Mouse (Mus musculus) bone marrow macrophage, adult 2 months (primary cell): ENCODE data around the gene Irak3. TPM values are rescaled to one million over a fixed set of nuclear protein-coding genes. Genes with fewer than 3 reads are reported as not detected.

Experiments used
- H3K27ac ChIP-seq: 2 replicates; pipeline ENCODE4 v1.5.1; 2012; ENCODE audit warnings: low read depth, low read length; ENCODE audit not compliant: insufficient read depth
- H3K4me1 ChIP-seq: 2 replicates; pipeline ENCODE4 v1.6.1; 2012; ENCODE audit warnings: low read length; ENCODE audit not compliant: control insufficient read depth, insufficient read depth
- H3K4me3 ChIP-seq: 2 replicates; pipeline ENCODE4 v1.5.1; 2012; ENCODE audit warnings: mild to moderate bottlenecking, low read length, moderate library complexity; ENCODE audit not compliant: insufficient read depth
- CTCF ChIP-seq: IDR thresholded peaks from 2 replicates; pipeline ENCODE4 v1.5.1; 2012; ENCODE audit warnings: low read depth, mild to moderate bottlenecking, low read length, moderate library complexity
- POLR2A ChIP-seq: IDR thresholded peaks from 2 replicates; pipeline ENCODE4 v1.6.1; 2012; ENCODE audit warnings: mild to moderate bottlenecking, low read depth, low read length, borderline replicate concordance
- polyA plus RNA-seq: library from polyadenylated mRNA; stranded (reverse); fragments of >200 nt; gene quantifications from 2 replicates; pipeline ENCODE4 v1.2.4, GENCODE M21; 2012; ENCODE audit not compliant: missing spikeins, insufficient read depth, insufficient read length

Gene Irak3
- polyA plus RNA-seq, 1 experiment = 80.3 TPM

DNA sequence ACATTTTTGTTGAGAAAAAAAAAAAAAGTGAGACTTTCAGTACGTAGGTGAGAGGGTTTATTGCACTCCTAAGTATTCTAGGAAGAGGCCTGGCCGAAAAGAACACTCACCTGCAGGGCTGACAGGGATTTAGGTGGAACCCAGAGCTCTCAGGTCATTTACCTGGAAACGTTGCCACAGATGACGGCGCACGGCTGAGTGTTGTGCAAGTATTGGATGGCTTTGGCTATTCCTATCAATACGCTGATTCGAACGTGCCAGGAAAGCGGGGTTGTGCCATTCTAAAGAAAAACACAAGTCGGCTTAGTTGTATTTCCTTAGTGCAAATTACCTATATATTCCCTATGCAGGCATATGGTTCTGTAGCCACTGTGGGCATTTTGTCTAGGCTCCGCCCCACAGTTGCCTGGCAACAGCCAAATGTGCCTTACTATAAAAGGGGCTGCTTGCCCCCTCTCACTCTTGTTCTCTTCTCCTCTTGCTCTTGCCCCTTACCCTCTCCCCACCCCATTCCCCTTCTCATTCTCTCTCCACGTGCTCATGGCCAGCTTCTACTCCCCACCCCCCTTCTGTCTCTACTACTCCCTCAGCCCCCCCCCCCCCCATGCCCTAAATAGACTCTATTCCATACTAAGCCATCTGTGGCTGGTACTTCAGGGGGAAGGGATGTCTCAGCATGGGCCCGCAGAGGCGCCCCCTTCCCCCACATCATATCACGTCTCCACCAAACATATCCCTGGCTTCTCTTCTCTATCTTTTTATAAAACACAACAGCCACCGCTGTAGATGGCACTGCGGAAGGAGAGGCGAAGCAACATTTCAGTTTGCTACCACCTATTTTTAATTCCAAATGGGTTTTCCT lies 36.8 kb downstream of the Irak3 start:
- Histone ChIP-seq H3K27ac (peak overlapping the region; percentile 12; the same call in 1 of the 2 replicates), H3K4me3 (no peak overlapping the region), H3K4me1 (peaks cover 31% of the 10 kb centered on the region)
- TF ChIP-seq POLR2A (no peak), CTCF (no peak)

GRCm38 (mm10) chr10:120163490-120163889 lies 38.4 kb downstream of the Irak3 start:
- TF ChIP-seq POLR2A (no peak), CTCF (no peak)
- Histone ChIP-seq H3K27ac (peak overlapping the region; percentile 92), H3K4me3 (no peak overlapping the region), H3K4me1 (peaks cover 31% of the 10 kb centered on the region)

DNA sequence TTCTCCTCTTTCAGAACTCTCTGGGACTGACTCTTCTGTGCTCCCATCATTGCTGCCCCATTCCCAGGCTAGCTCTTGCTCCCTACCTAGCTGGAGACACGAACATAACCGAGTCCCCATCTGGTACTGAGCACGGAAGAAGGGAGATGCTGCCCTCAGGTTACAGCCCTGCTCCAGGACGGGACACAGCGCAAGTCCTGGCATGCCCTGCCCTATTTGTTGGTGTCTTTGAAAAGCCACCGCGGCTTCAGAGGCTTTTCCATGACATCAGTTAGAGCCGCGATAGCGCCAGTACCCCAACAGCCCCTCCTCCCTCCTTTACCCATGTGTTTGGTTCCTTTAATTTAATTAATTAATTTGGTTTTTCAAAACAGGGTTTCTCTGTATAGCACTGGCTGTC lies 39.1 kb downstream of the Irak3 start:
- peak overlapping the region; percentile 79 for H3K27ac ChIP-seq
- TF ChIP-seq POLR2A = no peak
- no peak for TF ChIP-seq CTCF
- peaks cover 31% of the 10 kb centered on the region for H3K4me1 ChIP-seq
- H3K4me3 ChIP-seq = no peak overlapping the region

DNA sequence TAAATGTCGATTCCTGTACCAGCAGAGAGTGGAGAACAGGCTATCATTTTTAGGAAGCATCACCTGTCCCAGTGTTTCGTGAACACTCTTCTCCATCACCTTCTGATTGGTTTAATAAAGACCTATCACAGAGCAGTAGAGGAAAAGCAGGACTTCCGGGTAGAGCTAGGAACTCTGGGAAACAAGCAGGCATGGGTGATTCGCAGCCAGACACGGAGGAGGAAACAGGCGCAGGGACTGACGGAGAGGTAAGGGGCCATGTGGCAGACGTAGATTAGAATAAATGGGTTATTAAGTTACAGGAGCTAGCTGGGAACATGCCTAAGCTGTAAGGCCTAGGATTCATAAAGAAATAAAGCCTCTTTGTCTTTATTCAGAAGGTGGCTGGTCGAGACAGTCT lies 41.4 kb downstream of the Irak3 start:
- Histone ChIP-seq H3K4me3 (no peak overlapping the region), H3K4me1 (peaks cover 24% of the 10 kb centered on the region), H3K27ac (no peak overlapping the region)
- TF ChIP-seq POLR2A (no peak), CTCF (no peak)

DNA sequence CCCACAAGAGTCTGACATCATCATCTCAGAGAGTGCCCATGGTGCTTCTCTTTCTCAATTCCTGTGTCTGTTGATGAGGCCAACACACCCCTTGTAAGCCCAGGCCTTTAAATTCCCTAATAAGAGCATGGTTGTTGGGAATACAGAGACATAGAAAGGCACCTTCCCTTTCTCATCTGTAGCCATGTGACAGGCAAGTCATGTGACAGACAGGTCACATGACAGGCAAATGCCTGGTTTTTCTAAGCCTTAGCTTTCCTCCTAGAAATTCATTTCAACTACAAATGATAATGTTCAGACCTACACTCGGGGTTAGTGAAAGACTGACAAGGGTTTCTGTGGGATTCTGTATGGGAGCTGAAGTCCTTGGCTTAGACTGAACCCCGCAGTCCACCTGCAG lies 48.0 kb downstream of the Irak3 start:
- Histone ChIP-seq H3K4me1 (peaks cover 20% of the 10 kb centered on the region), H3K4me3 (no peak overlapping the region), H3K27ac (peak overlapping the region; percentile 7; the same call in 1 of the 2 replicates)
- TF ChIP-seq CTCF (no peak), POLR2A (no peak)

DNA sequence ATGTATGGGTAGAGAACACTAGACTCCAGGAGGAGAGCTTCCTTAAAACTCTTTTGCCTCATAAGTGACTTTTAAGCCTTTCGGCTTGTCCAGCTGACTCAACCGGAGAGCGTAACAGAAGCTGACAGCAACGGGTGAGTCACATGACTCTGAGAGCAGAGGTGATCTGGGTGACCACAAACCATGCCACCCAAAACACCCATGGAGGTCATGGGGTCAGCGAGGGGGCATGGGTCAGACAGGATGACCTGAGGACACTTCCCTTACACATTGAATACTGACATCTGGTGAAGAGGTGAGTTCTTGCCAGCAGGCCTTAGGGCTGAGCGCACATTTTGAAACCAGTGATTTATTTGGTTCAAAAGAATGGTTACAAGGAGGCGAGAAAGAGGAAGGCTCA lies 50.3 kb downstream of the Irak3 start:
- Histone ChIP-seq H3K4me3 (no peak overlapping the region), H3K4me1 (peaks cover 20% of the 10 kb centered on the region), H3K27ac (no peak overlapping the region)
- no peak for TF ChIP-seq POLR2A
- no peak for TF ChIP-seq CTCF

- peaks cover 33% of the 10 kb centered on the region for H3K4me1 ChIP-seq
- peak overlapping the region; percentile 95 for H3K27ac ChIP-seq
- peak overlapping the region; percentile 38 for H3K4me3 ChIP-seq
- TF ChIP-seq CTCF (no peak), POLR2A (no peak)
Observed at GRCm38 (mm10) chr10:120140916-120141516, 60.9 kb downstream of the Irak3 start.

DNA sequence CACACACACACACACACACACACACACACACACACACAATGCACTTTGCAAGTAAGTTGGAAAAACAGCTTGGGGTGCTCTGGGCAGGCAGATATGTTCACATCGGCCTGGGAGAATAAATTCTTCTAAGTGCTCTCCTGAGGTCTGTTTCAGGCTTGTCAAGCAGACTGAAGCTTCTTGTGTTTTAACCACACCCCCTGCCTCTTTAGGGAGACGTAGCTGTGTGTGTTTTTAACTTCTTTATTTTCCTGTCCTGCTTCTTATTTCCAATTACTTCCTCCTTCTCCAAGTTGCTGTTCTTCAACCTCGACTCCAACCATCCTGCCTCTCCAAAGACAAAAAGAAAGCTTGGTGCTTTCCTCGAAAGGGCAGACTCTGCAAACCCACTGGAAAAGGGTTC lies 61.7 kb downstream of the Irak3 start:
- Histone ChIP-seq H3K4me3 (no peak overlapping the region; the same call in 1 of the 2 replicates), H3K4me1 (peaks cover 33% of the 10 kb centered on the region), H3K27ac (peak overlapping the region; percentile 95)
- TF ChIP-seq CTCF (no peak), POLR2A (no peak)

DNA sequence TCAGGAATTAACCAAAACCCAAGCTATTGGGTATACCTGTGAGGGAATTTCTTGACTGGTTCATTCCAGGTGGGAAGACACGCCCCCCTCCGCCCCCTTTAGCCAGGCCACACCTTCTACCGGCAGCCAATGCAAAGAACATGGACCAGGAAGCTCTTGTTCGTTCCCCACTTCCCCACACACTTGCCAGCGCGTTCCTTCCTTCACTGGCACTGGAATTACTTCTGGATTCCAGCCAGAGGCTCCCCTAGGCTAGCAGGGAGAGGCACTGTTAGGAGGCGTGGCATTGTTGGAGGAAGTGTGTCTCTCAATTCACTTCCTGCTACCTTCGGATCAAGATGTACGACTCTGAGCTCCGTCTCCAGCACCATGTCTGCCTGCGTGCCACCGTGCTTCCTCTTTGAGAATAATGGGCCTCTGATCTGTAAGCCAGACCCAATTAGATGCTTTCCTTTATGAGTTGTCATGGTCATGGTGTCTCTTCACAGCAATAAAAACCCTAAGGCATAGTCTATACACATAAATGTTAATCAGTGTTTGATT lies 65.8 kb downstream of the Irak3 start:
- H3K27ac ChIP-seq = no peak overlapping the region
- no peak for TF ChIP-seq POLR2A
- TF ChIP-seq CTCF = no peak
- H3K4me3 ChIP-seq = no peak overlapping the region
- peaks cover 17% of the 10 kb centered on the region for H3K4me1 ChIP-seq

DNA sequence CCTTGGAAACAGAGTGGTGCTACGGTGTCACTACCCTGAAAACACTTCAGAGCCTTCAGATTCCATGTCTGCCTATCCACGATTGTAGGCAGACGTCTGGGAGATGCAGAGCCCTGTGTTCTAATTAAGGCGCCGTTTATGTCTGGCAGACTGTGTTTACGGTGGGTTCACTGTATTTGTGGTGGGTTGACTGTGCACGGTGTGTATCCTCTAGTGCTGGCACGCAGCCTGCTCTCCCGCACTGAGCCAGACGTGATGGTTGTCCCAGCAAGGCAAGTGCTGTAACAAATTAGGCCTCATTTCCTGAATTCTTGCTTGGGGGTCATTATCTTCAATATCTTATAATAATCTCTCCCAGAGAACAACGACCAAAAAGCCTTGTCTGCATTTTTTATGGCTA lies 68.2 kb downstream of the Irak3 start:
- H3K4me1 ChIP-seq = peaks cover 4% of the 10 kb centered on the region
- no peak overlapping the region for H3K4me3 ChIP-seq
- no peak for TF ChIP-seq POLR2A
- no peak for TF ChIP-seq CTCF
- no peak overlapping the region for H3K27ac ChIP-seq
